Mouse (Mus musculus) frontal cortex, postnatal 25 days (tissue): ENCODE results near the gene Phc1.
A peak's percentile ranks its signal among the peaks of the same experiment; 100 is the strongest.

ENCODE experiments used
- DNase-seq, 2 experiments: peaks; one replicate each; pipeline ENCODE4 v3.0.0; 2022; ENCODE audit warnings: low spot score in 2 of 2

Gene Phc1

DNA sequence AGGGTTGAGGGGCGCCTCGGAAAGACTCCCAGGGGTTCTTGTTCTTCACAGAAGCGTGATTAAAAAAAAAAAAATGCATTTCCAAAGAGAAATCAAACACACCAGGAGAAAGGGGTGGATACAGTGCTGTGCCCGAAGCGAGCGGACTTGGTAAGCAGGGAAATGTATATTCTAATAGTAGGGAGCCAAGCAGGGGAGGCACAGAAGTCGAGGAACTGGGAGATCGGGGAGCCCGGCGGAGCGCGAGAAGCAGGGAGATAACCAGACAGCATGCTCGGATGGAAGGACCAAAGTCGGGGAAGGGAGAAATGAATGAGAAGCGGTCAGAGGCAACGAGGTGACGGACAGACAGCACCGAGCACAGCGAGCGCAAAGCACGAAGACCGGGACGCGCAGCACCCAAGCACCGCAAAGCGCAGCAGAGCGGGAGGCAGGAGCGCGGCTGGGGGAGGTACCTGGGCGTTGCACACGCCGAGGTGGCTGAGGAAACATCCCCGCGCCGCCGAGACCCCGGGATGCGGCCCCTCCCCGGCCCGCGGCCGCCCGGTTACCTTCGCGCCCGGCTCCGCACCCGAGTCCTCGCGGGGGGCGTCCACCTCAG is 1.2 kb downstream of the Phc1 start:
- peak; percentile 50 to 60 for DNase-seq

DNA sequence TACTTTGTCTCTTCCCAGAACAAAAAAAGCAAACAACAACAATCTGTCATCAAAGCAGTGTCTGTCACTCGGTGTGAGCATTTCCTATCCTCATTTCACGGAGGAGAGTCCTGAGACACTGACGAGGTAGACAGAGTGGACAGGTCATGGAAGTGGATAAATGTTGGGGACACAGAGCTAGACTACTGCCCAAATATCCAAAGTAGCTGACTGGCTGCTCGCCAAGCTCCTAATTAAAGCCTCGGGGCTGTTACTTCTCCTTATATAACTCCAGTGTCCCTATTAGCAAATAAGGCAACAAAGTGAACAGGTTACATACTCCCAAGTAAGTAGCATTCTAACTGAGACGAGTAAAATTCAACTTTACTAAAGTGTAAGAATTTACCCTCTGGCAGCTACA is 2.8 kb downstream of the Phc1 start:
- DNase-seq = no peak

DNA sequence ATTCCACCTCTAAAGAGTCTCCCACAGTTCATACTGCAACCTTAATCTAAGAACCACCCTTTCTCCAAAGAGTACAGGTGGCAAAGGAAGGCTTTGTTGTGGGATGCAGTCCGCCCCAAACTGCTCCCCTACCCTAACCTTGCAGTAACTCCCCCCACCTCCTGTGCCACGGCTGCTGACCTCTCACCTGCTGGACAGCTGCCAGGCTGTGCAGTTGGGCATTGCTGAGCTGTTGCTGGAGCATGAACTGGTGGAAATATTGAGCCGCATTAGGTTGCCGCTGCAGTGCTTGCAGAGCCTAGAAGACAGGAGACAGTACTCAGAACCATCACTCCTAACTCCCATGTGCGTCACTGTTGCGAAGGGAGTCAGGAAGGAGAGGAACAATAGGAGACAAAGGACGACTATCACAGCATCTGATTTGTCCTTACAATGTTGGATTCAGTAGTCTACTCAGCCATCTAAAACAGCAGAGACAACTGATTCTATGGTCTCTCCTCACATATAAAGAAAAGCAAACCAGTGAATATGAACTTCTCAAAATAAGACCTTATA is 5.5 kb downstream of the Phc1 start:
- no peak for DNase-seq

DNA sequence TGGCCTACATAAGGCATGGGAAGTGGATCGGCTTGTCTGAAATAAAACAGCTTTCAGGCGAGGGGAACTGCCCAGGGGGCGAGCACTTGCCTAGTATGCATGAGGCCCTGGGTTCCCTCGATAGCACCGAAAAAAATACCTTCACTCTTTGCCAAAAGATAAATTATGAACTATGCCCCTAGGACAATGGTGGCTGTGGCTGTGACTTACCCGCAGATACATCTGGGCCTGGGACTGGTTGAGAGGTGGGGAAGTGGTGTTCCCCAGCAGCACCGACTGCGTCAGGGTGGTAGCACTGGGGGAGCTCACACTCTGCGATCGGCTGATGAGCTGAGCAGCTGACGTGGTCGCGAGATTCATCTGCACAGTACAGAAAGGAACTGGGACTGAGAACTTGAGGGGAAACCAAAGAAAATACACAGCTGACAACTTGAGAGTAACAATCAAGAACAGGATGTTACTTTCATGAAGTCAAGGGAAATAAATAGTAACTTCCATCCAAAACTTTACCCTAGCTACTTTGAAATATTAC is 7.2 kb downstream of the Phc1 start:
- DNase-seq = no peak

DNA sequence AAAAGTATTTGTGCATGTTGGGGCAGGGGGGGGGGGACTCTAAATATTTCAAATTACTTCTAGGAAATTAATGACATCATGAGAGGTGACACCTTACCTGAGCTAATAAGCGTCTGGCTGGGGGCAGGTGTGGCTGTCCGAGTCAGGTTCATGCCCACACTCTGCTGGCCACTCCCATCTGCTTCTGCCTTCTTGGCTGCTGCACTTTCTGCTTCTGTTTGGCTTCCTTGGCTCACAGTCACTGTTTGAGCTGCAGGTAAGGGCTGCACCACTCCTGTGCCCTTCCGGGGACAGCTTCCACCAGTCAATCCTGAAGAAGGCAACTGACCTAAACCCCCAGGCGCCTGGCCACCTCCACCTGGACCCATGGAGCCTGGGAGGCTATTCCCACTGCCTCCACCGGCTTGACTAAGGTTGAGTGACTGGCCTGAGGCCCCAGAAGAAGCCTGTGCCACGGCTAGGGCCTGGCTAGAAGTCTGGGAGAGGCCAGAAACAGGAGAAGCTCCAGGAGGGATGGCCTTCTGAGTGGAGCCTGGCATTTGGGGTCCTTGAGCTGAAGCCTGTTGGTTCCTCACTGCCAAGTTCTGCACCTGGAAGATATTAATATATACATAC is 14.9 kb downstream of the Phc1 start:
- no peak for DNase-seq

DNA sequence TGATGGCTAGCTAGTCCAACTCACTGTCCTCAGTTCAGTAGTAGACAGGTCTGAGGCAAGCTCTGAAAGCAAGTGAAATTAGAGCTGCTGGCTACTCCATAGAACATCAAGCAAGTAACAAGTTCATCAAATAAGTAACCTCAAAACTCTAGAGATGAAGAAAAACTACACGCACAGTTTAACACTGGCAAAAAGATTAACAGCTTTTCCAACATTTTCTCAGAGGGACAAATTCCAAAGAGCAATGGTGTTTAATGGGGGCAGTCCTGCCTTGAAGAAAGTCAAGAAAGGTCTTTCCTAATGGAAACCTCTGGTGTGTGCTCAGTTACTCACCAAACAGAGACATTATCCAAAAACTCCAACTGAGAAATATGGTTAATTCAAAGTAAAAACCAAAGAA is 21.6 kb downstream of the Phc1 start:
- DNase-seq = no peak

DNA sequence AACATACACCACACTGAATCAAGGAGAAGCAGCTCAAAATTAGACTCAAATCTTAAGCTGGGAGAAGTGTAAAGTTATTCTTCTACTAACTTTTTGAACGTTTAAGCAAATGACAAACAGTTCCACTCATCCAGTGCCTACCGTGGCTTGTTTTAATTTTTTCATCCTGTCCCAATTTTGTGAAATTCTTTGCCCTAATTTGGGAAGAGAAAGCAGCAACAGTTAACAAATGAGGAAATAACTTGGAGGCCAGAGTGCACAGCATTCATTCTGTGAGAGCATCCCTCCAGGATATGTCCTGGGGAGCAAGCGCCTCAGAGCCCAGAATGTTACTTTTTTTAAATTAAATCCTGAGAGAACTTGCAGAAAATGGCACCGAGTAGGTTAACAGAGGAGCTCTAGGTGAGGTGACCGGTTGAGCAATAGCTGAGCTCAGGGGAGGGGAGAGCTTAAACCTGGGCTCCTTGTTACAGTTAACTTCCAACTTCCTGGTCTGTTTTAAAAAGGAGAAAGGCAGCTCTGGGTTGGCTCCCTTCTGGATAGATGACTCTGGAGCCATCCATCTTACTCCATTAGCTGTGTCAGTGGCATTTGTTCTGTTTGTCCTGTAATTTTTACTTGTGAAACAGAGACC is 30.1 kb downstream of the Phc1 start:
- no peak for DNase-seq

DNA sequence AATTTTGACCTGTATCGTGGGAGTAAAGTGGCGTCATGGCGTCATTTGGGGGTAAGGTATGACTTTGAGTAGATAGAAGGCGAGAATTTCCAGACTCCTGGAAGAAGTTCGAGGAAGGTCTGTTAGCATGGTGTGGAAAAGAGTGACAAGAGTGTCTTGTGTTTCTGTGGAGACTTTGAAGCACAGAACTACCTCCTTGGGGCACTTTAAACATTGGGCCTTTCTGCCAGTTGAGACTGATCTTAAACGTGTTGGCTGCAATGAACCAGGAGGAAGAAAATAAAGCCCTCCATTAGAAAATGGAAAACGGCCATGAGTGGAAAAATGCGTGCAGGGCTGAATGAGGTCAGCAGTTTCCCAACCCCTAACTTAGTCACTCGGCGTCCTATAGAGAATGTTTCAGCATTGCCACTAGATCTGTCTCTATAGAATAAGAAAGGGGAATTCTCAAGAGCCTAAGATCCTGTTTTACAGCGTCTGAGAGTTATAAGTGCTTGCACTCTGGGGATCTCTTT is 30.9 kb downstream of the Phc1 start:
- no peak for DNase-seq

DNA sequence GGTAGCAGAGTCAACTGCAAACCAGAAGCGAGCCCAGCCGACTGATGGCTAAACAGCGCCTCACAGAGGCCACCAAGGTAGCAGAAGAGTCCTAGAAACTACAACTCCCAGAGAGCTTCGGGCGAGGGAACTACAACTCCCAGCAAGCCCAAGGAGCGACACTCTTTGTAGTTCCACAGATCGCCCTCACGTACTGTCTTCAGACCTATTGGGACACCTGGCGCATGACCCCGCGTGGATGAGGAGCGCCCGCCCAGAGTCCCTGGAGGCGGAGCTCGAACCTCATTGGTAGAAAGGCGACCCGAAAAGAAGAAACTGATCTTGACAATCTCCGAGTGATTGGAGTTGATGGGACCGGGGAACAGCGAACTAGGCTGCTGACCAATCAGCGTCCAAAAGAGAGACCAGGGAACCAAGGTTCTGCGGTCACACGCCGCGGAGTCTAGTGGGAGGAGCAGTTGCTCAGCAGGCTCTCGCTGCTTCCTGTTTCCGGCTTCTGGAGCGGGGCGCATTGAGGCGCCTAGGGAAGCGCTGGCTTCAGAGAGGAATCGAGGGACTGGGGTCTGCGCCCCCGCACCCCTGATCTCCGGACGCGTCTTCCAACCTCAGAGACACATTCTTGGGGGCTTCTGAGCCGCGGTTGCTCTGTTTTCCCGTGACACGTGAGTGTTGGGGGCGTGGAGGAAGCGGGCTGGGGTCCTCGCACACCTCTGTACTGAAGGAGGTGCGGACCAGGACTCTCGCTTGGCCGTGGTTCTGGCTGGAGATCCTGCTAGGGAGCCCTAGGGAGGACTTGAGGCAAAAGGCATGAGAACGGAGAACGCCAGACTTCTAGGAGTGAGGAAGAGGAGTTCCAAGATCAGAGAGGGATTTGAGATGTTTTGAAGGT is 31.6 kb downstream of the Phc1 start, which contains the start of gene M6pr:
Gene M6pr (plus strand): TSS at position 216 of the 889 bp plus-strand sequence.
- peak; percentile 91 to 95 for DNase-seq

DNA sequence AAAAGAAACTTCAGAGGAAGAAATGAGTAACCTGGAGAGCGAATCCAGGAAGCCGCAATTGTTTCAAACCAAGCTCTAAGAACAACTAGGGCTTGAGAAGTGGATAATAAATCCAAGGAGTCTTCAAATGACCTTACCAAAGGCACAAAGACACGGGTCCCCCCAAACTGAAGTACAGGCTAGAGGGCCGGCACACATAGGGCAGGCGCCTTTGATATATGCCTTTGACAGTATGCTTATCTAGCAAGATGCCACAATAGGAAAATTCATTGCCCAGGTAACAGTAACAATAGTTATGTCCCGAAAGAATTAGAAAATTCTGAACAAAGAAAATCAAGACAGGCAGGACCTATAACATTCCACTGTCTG is 32.2 kb downstream of the Phc1 start:
- no peak for DNase-seq

DNA sequence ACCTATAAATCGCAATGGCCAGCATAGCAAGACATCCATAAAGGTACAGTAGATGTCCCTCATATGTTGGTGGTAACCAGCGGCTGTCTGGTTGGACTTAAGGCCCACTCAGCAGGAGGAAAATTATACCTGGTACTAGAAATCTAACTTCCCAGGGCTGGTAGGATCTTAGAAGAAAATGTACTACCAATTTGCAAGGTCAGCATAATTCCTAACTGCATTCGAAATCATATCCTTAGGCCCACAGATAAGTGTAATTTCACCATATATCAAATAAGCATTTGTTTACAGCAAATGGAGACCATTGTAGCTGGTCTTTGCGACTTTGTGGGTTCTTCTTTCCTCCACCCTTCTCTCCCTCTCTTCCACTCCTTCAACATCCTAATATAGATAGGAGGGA is 33.7 kb downstream of the Phc1 start:
- DNase-seq = no peak

DNA sequence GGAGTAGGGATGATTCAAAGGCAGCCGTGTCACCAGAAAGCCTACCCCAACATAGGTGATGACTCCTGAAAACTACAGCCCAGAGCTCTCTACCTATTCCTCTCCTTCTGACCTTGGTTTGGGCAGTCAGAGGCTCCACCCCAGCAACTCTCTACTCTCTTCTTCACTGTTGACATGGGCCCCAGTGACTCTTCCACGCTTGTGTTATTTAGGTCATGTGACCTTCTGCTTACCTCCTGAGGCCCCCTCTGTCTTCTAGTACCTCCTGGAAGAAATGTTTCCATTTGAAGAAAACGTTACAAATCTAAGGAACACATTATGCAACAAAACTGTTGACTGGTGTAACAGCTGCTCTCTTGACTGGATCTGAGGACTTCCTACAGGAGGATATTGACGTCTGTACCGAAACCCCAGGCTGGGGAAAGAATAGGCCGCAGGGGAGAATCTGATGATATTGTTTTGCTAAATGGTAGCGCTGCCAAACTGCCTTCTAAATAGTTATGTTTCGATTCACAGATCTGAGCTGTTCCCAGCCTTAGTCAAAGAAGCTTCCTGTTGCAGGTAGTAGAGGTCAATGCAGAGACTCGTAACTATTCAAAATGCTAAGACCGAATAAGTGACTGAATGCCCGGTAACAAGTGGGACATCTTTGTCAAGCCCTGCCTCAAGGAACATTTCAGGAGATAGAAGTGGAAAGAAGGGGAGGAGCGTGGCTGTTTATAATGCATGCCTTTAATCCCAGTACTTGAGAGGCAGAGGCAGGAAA is 35.4 kb downstream of the Phc1 start:
- no peak for DNase-seq

DNA sequence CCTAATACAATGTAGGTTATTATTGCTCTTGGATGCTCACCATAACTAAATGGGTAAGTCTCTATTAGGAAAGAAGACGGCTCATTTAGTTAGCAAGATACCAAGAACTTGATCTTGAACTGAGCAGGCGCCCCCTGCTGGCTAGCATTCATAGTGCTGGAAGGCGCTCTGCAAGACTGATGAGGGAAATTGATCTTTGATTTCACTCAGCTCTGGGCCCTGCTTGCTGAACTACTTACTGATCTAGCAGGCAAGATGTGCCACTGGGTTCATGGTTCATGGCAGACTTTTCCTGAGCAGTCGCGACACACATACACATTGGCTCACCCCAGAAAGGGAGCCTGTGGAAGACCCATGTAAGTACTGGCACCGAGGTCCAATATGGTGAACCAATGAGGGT is 36.0 kb downstream of the Phc1 start:
- peak; percentile 66 to 70 for DNase-seq

DNA sequence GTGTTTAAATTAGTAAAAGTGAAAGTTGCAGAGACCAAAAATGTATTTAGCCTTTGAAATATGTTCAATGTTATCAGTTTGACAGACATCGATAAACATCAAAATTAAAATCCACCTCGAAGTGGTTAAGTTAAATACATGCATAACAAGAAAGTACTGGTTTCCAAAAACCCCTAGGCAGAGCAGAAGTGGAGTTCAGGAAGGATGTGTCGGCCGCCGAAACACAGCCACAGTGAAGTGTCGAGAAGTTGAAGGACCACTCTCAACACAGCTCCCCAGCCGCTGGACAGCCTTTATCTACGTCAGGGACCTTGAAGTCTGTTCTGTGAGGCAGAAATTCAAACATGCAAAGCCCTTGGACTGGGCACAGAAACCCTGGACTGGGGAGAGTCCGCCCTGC is 36.8 kb downstream of the Phc1 start:
- DNase-seq = no peak

DNA sequence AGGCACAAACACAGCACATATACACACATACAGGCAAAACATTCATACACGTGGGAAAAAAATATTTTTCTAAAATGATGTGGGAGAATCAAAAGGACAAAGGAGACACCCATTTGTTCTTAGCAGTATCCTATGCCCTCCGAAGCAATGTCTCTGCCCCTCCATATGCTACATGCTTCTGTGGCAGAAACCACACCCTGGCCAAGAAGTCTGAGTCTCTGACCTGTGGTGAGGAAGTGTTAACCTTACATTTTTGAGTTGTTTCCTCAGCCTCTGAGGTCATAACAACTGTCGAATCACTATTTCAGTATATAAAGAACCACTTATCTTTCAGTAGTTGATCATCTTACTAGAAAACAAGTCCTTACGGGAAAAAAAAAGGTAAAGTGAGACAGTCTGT is 37.7 kb downstream of the Phc1 start:
- DNase-seq = no peak

DNA sequence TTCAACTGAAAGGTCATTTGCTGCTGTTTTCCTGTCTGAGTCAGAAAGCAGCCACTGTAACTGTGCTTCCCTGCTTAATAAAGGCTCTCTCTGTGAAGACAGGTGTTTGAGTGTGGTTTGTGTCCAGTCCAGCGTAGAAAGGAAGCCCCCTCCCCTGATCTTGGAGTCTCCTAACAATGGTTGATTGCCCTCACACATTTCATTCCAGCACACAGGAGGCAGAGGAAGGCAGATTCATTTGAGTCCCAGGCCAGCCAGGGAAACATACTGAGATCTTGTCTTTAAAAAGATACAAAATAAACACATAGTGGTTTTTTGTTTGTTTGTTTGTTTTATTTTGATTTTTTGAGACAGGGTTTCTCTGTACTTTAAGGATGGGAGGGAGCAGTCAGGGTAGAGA is 38.2 kb downstream of the Phc1 start:
- DNase-seq = no peak

DNA sequence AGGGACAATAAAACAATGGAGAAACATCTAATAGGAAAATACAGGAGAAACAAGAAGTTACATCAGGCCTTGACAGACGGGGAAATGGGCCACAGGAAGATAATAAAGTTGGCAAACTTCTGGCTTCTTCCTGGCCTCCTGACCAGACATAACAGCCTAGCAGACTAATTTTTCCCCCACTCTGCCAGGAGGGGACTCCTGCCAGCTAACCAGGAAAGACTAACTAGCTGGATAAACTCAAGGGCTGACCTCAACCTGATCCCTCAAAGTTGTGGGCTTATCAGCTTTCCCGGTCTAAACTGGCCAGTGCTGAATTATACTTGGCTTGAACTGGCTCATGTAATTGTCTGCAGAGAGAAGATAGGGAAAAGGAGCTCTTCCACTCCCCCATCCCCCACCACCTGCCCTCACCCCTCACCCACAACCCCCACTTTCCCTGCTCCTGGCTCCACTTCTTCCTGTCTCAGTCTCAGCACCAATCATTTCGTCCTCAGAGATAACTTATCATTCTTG is 40.7 kb downstream of the Phc1 start:
- DNase-seq = no peak

DNA sequence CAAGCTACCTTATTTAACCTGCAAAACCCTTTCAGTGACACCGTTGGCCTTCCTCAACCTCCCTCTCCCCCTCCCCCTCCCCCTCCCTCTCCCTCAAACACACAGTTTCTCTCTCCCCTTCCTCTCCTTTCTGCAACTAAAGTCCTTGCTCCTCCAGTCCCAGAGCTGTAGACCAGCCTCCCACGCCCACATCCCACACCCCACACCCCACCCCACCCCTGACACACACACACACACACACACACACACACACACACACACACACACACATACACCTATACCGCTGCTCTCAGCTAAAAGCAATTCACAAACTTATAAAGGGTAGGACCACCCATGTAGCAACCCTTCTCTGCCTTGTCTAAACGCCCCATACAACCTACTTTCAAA is 42.1 kb downstream of the Phc1 start:
- DNase-seq = no peak

DNA sequence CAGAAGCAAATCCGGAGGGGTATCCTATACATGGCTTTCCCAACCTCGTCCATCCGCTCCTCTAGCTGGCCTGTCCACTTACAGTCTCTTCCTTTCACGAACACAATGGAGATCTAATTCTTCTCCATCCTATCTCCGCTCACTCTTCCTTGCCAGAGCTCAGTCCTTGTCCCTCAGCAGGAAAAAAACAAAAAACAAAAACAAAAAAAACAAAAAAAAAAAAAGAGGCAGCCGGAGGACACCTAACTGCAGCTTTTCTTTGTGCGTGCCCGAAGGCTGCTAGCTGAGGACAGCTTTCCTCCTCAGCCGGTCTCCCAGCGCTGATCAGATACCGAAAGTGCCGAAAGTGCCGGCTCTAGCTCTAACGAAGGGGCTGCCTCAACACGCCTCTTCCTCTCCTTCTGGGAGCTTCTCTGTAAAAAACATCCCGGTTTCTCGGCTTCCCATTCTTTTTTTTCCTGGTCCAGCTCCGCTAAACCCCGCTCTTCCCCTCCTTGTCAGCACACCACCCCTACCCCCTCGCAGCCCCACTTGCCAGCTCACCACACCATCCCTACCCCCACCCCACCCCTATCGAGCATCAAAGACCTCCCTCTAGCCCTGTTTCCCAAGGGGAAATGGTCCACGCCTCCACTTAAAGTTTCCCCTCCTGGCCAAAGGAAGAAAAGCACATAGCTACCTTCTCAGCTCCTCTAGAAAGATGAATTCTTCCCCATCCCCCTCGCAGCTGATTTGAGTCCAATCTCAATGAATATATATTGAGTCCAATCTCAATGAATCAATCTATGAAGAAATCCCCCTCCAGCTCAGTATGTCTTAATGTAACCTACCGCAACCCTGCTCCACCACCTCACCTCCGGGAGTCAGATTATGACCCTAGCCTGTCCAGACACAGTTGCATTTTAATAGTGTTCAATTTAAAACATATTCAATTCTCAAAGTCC is 42.8 kb downstream of the Phc1 start:
- no peak for DNase-seq

DNA sequence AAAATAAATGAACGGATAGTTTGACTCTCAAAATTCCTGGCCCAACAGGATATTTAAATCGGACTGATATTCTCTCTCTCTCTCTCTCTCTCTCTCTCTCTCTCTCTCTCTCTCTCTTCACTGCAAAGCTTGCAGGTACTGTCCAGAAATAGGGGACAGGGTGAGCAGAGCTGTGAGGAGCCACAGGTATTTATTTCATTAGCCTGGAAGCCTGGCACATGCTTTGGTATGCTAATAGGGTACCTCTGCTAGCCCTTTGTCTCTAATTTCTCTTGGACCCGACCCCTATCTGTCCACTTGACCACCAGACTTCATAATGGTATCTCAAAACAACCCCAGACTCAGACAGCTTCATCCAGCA is 43.5 kb downstream of the Phc1 start:
- no peak for DNase-seq
